Mouse (Mus musculus) limb, embryonic 12.5 days (tissue): ENCODE measurements at regions not wholly inside any gene's neighbourhood (a gene's known extent, or its start where the extent isn't known, plus 50 kb on each side); places are given as distances from the start of the nearest gene placed in this dataset.

Experiments
- ATAC-seq: fragments of 200-750 bp; cut with Nextera tagmentation; 2 replicates; pipeline ENCODE4 v1.8.0; 2017; ENCODE audit warnings: low read depth, moderate TSS enrichment; ENCODE audit not compliant: insufficient number of reproducible peaks, insufficient read depth, low FRiP score, low TSS enrichment
- H3K27ac ChIP-seq: fragments of 300-500 bp; sonication (generic); 2 replicates; pipeline ENCODE4 v1.5.1; 2016; ENCODE audit warnings: mild to moderate bottlenecking, moderate library complexity
- H3K27me3 ChIP-seq: fragments of 300-500 bp; sonication (generic); 2 replicates; pipeline ENCODE4 v1.6.1; 2016; ENCODE audit warnings: mild to moderate bottlenecking, moderate library complexity
- H3K36me3 ChIP-seq: fragments of 300-500 bp; sonication (generic); 2 replicates; pipeline ENCODE4 v1.6.1; 2016; ENCODE audit warnings: mild to moderate bottlenecking, moderate library complexity
- H3K4me1 ChIP-seq: fragments of 300-500 bp; sonication (generic); replicated peaks from 2 replicates; pipeline ENCODE4 v1.6.1; 2016
- H3K4me2 ChIP-seq: fragments of 300-500 bp; sonication (generic); 2 replicates; pipeline ENCODE4 v1.6.1; 2016; ENCODE audit warnings: mild to moderate bottlenecking, moderate library complexity
- H3K4me3 ChIP-seq: fragments of 300-500 bp; sonication (generic); replicated peaks from 2 replicates; pipeline ENCODE4 v1.5.1; 2016; ENCODE audit warnings: mild to moderate bottlenecking
- H3K9ac ChIP-seq: fragments of 300-500 bp; sonication (generic); replicated peaks from 2 replicates; pipeline ENCODE4 v1.6.1; 2016; ENCODE audit warnings: mild to moderate bottlenecking, moderate library complexity
- H3K9me3 ChIP-seq: fragments of 300-500 bp; sonication (generic); 2 replicates; pipeline ENCODE4 v1.6.1; 2016; ENCODE audit warnings: mild to moderate bottlenecking, moderate library complexity
- WGBS: fragments of 180-500 bp; shearing (Covaris S2); methylation state at CpG from one replicate; pipeline ENCODE4 v1.1.7; 2016; 5-methylcytosine and 5-hydroxymethylcytosine counted together

DNA sequence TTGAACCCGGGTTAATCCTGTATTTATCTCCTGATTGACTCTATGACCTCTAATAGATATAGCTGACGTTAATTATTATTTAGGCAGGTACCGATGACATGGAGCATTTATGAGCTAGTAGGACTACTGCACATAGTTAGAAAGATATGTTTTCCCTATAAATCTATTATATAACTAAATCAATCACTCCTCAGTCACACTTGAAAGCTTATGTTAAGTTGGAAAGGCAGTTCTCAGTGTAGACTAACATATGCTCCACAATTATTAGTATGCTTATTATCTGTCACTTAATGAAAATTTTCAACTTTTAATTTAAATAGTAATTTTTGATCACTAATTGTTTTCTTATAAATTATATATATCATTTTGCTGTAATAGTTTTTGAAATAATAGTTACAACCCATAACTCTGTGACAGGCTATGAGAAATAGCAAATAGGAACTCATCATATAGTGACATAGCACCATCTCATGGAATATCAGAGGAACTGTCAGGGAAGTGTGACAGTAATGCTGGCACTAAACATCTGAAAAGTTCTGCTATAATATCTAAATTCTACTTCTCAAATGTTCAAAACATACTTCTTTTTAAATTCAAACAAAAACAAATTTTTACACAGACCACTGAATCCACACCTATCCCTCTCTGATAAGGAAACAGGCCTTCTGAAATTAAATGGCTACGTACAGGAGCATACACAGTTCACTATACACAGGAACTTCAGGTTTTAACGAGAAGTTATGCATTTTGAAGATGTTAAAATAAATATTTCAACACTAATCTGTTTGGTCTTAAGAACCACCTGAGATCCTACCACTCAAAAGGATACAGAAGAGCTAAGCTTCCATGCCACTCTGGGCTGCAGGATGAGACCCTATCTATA lies 75.3 kb upstream of the Map2 start:
- ATAC-seq, result no peak
- 0 out of 2 replicates have a peak, but pooled peaks cover 3% of the 10 kb centered on the region for H3K27me3 ChIP-seq
- H3K4me3 ChIP-seq, result no peak overlapping the region
- H3K27ac ChIP-seq, result no peak overlapping the region
- H3K36me3 ChIP-seq, result no peaks in the 10 kb centered on the region
- H3K4me2 ChIP-seq, result no peak overlapping the region
- no peaks in the 10 kb centered on the region for H3K9me3 ChIP-seq
- no peak overlapping the region for H3K9ac ChIP-seq
- 77% methylated on average over 5 of the region's 5 CpGs for WGBS
- H3K4me1 ChIP-seq, result no peaks in the 10 kb centered on the region

DNA sequence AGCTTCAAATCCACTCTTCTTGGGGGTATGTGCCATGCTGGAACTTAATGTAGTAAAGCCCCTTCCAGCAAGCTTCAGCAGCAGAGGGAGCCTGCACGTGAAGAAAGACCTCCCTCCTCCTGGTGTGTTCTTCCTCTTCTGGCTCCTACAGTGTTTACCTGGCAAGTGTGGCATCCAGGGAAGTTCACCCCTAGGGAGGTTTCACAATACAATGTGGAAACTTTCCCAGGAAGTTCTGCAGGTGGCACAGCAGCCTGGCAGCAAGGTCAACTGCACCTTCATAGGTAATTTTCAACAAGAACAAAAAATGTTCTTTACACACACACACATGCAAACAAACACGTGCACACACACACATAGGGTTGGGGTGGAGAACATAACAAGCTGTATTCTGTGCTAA lies 73.7 kb upstream of the Map2 start:
- no peak overlapping the region for H3K4me3 ChIP-seq
- WGBS, result 39% methylated on average over 2 of the region's 2 CpGs
- no peak overlapping the region for H3K27ac ChIP-seq
- no peak overlapping the region for H3K4me2 ChIP-seq
- H3K9me3 ChIP-seq, result no peaks in the 10 kb centered on the region
- H3K27me3 ChIP-seq, result 0 out of 2 replicates have a peak, but pooled peaks cover 3% of the 10 kb centered on the region
- no peak for ATAC-seq
- no peak overlapping the region for H3K9ac ChIP-seq
- no peaks in the 10 kb centered on the region for H3K4me1 ChIP-seq
- H3K36me3 ChIP-seq, result no peaks in the 10 kb centered on the region

DNA sequence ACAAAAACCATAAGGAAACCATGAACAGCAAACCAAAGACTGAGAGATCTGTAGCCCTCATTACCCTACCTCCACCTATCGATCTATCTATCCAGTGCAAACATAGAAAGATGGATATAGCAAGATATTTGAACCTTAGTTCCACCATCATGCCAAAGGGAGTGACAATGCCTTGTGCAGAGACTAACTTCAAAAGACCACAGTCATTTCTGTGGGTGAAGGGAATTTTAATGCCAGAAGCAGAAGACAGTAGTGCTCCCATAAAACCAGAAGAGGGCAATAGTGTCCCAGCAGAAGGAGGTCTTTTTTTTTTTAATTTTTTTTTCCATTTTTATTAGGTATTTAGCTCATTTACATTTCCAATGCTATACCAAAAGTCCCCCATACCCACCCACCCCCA lies 70.6 kb upstream of the Map2 start:
- no peak overlapping the region for H3K4me2 ChIP-seq
- no peak overlapping the region for H3K4me3 ChIP-seq
- WGBS, result 32% methylated on average over 1 of the region's 1 CpGs
- H3K9ac ChIP-seq, result no peak overlapping the region
- H3K36me3 ChIP-seq, result no peaks in the 10 kb centered on the region
- H3K4me1 ChIP-seq, result no peaks in the 10 kb centered on the region
- no peak overlapping the region for H3K27ac ChIP-seq
- no peaks in the 10 kb centered on the region for H3K9me3 ChIP-seq
- no peak for ATAC-seq
- 0 out of 2 replicates have a peak, but pooled peaks cover 3% of the 10 kb centered on the region for H3K27me3 ChIP-seq

DNA sequence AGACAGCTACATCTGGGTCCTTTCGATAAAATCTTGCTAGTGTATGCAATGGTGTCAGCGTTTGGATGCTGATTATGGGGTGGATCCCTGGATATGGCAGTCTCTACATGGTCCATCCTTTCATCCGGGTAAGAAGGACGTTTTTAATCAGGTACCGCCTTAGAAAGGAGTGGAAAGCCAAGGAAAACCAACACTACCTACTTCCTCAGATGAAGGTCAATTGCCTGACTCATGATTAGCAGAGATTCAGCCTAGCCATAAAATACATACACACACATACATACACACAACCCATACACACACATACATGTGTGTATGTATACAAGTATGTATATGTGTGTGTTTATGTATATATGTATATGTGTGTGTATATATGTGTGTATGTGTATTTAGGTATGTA lies 69.9 kb upstream of the Map2 start:
- no peak overlapping the region for H3K27ac ChIP-seq
- no peaks in the 10 kb centered on the region for H3K36me3 ChIP-seq
- no peak overlapping the region for H3K9ac ChIP-seq
- no peaks in the 10 kb centered on the region for H3K9me3 ChIP-seq
- 84% methylated on average over 5 of the region's 5 CpGs for WGBS
- no peaks in the 10 kb centered on the region for H3K4me1 ChIP-seq
- H3K4me3 ChIP-seq, result no peak overlapping the region
- no peak overlapping the region for H3K4me2 ChIP-seq
- ATAC-seq, result no peak
- 0 out of 2 replicates have a peak, but pooled peaks cover 3% of the 10 kb centered on the region for H3K27me3 ChIP-seq

DNA sequence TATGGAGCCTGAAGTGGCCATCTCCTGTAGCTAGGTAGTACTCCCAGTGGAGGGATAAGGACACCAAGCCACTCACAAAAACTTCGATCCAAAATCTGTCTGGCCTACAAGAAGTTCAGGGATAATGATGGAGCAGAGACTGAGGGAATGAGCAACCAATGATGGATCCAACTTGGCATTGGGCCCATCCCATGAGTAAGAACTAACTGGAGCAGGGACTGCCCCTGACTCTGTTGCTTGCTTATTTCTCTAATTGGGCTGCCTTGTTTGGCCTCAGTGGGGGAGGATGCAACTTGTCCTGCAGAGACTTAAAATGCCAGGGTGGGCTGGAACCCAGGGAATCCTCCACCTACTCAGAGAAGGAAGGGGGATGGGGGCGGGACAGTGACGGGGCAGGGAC lies 67.0 kb upstream of the Map2 start:
- no peak overlapping the region for H3K27ac ChIP-seq
- no peaks in the 10 kb centered on the region for H3K36me3 ChIP-seq
- H3K9ac ChIP-seq, result no peak overlapping the region
- no peak overlapping the region for H3K4me3 ChIP-seq
- no peaks in the 10 kb centered on the region for H3K4me1 ChIP-seq
- no peak for ATAC-seq
- H3K9me3 ChIP-seq, result no peaks in the 10 kb centered on the region
- H3K4me2 ChIP-seq, result no peak overlapping the region
- 87% methylated on average over 3 of the region's 3 CpGs for WGBS
- no peaks in the 10 kb centered on the region for H3K27me3 ChIP-seq

DNA sequence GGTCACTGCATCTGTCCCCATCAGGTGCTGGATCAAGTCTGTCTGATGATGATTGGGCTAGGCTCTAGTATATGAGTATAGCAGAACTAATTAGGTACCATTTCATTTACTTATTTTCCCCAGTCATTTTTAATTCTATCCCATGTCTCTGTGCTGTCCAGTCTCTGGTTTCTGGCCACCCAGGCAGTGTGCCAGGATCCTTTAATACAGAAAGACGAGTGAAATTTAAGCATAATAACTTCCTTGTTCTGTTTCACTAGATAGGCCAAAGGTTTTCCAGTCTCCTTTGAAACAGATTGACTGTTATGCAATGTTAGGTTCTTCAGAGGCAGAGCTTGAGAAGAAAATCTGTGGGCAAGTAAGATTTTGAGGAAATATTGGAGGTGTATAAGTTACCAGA lies 61.2 kb upstream of the Map2 start:
- Histone ChIP-seq H3K27ac (no peak overlapping the region), H3K4me1 (no peaks in the 10 kb centered on the region), H3K27me3 (no peaks in the 10 kb centered on the region), H3K9me3 (peaks cover 5% of the 10 kb centered on the region; the same call in 1 of the 2 replicates), H3K4me3 (no peak overlapping the region), H3K36me3 (no peaks in the 10 kb centered on the region), H3K4me2 (no peak overlapping the region), H3K9ac (no peak overlapping the region)
- WGBS, result 59% methylated on average over 1 of the region's 1 CpGs
- no peak for ATAC-seq

DNA sequence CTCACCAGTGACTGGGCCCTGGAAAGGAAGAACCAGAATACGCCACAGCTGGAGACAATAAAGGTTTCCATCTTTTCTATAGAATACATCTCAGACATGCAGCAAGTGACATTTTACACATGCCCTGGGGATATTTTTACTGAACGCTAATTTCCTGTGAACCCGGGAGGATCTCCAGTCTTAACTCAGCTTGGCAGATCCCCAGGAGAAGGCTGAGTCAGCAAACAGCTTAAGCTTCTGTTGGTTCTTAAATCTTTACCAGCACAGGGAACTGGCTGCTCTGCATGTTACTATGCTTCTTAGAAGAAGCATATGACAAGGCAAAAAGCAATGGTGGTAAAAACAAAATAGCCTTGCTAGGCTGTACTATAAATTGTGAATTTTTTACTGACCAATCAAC lies 59.7 kb upstream of the Map2 start:
- Histone ChIP-seq H3K4me3 (no peak overlapping the region), H3K9me3 (peaks cover 5% of the 10 kb centered on the region; the same call in 1 of the 2 replicates), H3K36me3 (no peaks in the 10 kb centered on the region), H3K9ac (no peak overlapping the region), H3K4me1 (no peaks in the 10 kb centered on the region), H3K4me2 (no peak overlapping the region), H3K27ac (peak overlapping the region; percentile 45; the same call in 1 of the 2 replicates), H3K27me3 (no peaks in the 10 kb centered on the region)
- 33% methylated on average over 3 of the region's 3 CpGs for WGBS
- peak; percentile 52; the same call in 1 of the 2 replicates for ATAC-seq
